Mouse (Mus musculus) heart, adult 2 months (tissue): ENCODE results near the gene Adamtsl1.

Experiments
- CTCF ChIP-seq: fragments of 200-600 bp; IDR thresholded peaks from 2 replicates; pipeline ENCODE4 v1.8.1; 2022; ENCODE audit warnings: antibody characterized with exemption, mild to moderate bottlenecking, moderate library complexity
- EP300 ChIP-seq: fragments of 200-500 bp; IDR thresholded peaks from 2 replicates; pipeline ENCODE4 v1.6.1; 2011; ENCODE audit warnings: low read depth, low read length, control low read depth; ENCODE audit not compliant: insufficient read depth
- POLR2A ChIP-seq: fragments of 200-500 bp; IDR thresholded peaks from 2 replicates; pipeline ENCODE4 v1.6.1; 2011; ENCODE audit warnings: mild to moderate bottlenecking, low read depth, low read length, control low read depth; ENCODE audit not compliant: insufficient read depth

DNA sequence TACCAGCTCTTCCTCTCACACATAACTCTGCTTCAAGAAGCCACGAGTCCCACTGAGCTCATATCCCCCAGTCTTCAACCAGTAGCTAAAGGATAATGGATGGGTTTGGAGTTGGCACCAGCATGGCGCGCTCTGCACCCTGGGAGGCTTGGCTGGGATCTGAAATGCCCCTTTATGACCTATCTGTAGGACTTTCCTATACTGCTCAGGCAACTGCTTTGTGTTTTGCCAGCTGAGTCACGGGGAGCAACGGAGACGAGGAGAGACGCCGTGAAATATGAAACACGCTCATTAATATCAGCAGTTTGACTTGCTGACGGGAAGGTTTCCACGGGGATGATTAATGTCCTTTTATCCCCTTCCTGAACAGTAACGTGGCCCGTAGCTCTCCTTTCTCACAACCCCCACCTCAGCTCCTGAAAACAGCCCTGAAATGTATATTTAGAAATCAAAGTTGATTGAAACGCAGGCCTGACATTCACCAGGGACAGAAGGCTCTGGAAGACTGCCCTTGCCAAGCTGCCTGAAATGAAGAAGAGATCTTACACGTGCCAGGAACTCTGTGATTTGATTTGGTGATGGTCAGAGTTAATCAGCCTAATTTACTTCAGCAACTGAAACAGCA, 902.5 kb downstream of the Adamtsl1 start:
- TF ChIP-seq POLR2A (no peak), CTCF (no peak), EP300 (no peak)
